Mouse (Mus musculus) hindbrain, embryonic 12.5 days (tissue): ENCODE measurements around the gene Pced1b. TPM values are rescaled to one million over a fixed set of nuclear protein-coding genes. Genes with fewer than 3 reads are reported as not detected.
"Not testable (repeated sequence)": the region's sequence is repeated elsewhere in the genome, so short reads cannot be mapped to it uniquely, and the experiment has no call there.

Source experiments
- ATAC-seq: fragments of 200-750 bp; cut with Nextera tagmentation; 2 replicates; pipeline ENCODE4 v1.8.0; 2017; ENCODE audit warnings: moderate TSS enrichment; ENCODE audit not compliant: low FRiP score
- H3K27ac ChIP-seq: fragments of 300-500 bp; sonication (generic); 2 replicates; pipeline ENCODE4 v1.5.1; 2016; ENCODE audit warnings: mild to moderate bottlenecking
- H3K27me3 ChIP-seq: fragments of 300-500 bp; sonication (generic); 2 replicates; pipeline ENCODE4 v1.6.1; 2016; ENCODE audit warnings: mild to moderate bottlenecking
- H3K36me3 ChIP-seq: fragments of 300-500 bp; sonication (generic); 2 replicates; pipeline ENCODE4 v1.6.1; 2016; ENCODE audit warnings: mild to moderate bottlenecking
- H3K4me1 ChIP-seq: fragments of 300-500 bp; sonication (generic); 2 replicates; pipeline ENCODE4 v1.6.1; 2016
- H3K4me2 ChIP-seq: fragments of 300-500 bp; sonication (generic); replicated peaks from 2 replicates; pipeline ENCODE4 v1.6.1; 2016; ENCODE audit warnings: mild to moderate bottlenecking
- H3K4me3 ChIP-seq: fragments of 300-500 bp; sonication (generic); 2 replicates; pipeline ENCODE4 v1.5.1; 2016; ENCODE audit warnings: mild to moderate bottlenecking
- H3K9ac ChIP-seq: fragments of 300-500 bp; sonication (generic); 2 replicates; pipeline ENCODE4 v1.6.1; 2016; ENCODE audit warnings: mild to moderate bottlenecking, moderate library complexity
- H3K9me3 ChIP-seq: fragments of 300-500 bp; sonication (generic); replicated peaks from 2 replicates; pipeline ENCODE4 v1.6.1; 2016; ENCODE audit warnings: mild to moderate bottlenecking
- WGBS: fragments of 180-500 bp; shearing (Covaris S2); methylation state at CpG from one replicate; pipeline ENCODE4 v1.1.7; 2016; 5-methylcytosine and 5-hydroxymethylcytosine counted together
- polyA plus RNA-seq: library from polyadenylated mRNA; unstranded; fragments of >200 nt; fragmentation: Nextera tagmentation; extraction: Ambion mirVana; gene quantifications from 2 replicates; pipeline ENCODE4 v1.2.1, GENCODE M21; 2016

Gene Pced1b
- 2.7 and 3.5 TPM in 2 replicates for polyA plus RNA-seq

DNA sequence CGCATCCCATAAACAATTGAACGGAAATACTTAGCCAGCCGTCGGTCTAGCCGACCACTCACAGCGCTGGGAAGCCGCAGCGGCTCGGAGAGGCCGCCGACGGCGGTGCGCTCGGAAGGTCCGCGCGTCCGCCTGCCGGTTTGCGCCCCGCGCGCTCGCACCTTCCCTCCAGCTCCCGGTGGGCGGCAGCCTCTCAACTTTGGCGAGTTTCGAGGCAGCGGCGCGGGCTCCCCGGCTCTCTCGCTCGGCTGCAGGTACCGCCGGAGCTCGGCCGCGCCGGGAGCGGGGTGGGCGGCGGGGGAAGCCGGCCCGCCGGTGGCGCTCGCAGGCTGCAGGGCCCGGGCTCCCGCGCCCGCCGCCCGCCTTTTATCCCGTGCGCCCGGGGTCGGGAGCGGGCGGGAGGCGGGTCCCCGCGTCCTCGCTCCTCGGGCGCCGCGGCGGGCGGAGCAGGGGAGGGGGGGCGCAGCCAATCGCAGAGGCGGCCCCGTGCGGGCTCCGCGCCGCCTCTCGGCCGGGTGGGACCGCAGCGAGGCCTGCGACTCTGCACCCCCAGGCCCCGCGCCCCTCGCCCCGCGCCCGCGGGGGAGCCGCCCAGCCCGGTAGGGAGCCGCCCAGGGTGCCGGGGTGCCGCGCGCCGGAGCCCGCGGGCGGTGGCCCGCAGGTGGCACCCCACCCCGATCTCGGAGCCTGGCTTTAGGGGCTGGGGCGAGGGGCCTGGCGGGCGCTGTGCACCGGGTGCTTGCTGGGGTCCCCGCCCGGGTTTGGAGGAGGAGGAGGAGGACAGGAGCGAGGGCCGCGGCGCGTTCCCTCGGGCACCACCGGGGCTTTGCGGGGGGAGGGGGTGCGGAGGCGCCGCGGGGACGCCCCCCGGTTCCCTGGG, at the start of gene Pced1b, which contains the start of gene Amigo2:
Gene Pced1b (plus strand): TSS at position 197 of the 880 bp plus-strand sequence.
Gene Amigo2 (minus strand): TSS at position 377 of the 880 bp plus-strand sequence.
- ATAC-seq: peak; percentile 93
- Histone ChIP-seq H3K9me3 (no peaks in the 10 kb centered on the region), H3K4me3 (peak within 1 kb of the TSS; percentile 88), H3K27me3 (peaks cover 13% of the 10 kb centered on the region; the same call in 1 of the 2 replicates), H3K36me3 (0 out of 2 replicates have a peak, but pooled peaks cover 3% of the 10 kb centered on the region), H3K4me2 (peak within 1 kb of the TSS; percentile 84), H3K4me1 (peaks cover 12% of the 10 kb centered on the region), H3K9ac (peak within 1 kb of the TSS; percentile 94), H3K27ac (peak within 1 kb of the TSS; percentile 88)
- WGBS: under 1% methylated on average over 108 of the region's 125 CpGs

DNA sequence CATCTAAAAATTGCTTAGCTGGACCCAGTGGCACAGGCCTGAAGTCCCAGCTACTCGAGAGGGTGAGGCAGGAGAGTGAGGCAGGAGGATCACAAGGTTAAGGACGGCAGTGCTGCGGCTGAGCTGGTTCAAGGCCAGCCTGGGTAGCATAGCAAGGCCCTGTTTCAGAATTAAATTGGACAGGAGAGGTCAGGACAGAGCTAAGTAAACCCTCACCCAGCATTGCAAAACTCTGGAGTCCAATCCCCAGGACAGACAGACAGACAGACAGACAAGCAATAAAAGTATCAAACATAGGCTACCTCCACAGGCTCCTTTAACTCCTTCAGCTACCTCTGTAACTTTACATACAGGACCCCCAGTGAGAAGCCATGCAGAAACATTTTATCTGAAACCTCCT, 42.0 kb upstream of the Pced1b start:
- no peak overlapping the region for H3K4me2 ChIP-seq
- no peaks in the 10 kb centered on the region for H3K27me3 ChIP-seq
- WGBS: 81% methylated on average over 3 of the region's 3 CpGs
- no peak overlapping the region for H3K27ac ChIP-seq
- no peak for ATAC-seq
- no peaks in the 10 kb centered on the region for H3K4me1 ChIP-seq
- H3K4me3 ChIP-seq: no peak overlapping the region
- no peak overlapping the region for H3K9ac ChIP-seq
- no peaks in the 10 kb centered on the region for H3K36me3 ChIP-seq
- no peaks in the 10 kb centered on the region for H3K9me3 ChIP-seq

DNA sequence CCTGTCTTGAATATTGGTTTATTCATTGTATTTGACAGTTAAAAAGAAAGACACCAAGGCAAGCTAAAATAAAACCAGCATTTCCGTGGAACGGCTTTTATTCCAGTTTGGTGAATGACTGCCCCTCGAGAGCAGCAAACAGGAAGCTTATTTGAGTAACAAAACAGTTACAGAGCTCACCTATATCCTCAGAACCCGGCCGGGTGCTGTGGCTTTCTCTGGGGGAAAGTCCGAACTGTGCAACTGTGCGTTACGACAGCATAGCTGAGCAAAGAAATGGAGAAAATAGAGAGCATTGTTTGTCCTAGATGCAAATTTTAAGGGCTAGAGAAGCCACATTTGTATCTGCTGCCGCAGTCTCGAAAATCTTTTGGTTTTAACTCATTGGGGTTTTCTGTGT, 41.1 kb upstream of the Pced1b start:
- Histone ChIP-seq H3K4me2 (no peak overlapping the region), H3K9ac (no peak overlapping the region), H3K36me3 (no peaks in the 10 kb centered on the region), H3K27me3 (no peaks in the 10 kb centered on the region), H3K4me1 (no peaks in the 10 kb centered on the region), H3K27ac (no peak overlapping the region), H3K9me3 (no peaks in the 10 kb centered on the region), H3K4me3 (no peak overlapping the region)
- 87% methylated on average over 10 of the region's 10 CpGs for whole genome bisulfite sequencing
- no peak for ATAC-seq

DNA sequence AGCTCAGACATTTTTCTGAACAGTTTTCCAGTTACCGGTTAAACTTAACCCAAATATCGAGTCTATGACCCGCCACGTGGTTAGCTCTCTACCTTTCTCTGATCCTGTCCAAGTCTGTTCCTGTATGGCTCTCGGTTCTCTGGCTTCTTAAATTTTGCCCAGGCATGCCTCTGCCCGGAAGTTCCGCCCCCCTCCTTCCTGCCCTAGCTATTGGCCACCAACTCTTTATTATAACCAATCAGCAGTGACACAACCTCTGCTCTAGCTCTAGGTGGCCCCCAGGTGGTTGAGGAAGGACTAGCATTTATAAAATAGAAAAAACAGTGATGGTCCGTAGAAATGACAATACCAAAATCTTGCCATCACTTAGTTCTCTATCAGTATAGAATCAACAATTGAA, 40.4 kb upstream of the Pced1b start:
- no peaks in the 10 kb centered on the region for H3K27me3 ChIP-seq
- H3K4me3 ChIP-seq: no peak overlapping the region
- H3K36me3 ChIP-seq: no peaks in the 10 kb centered on the region
- no peak overlapping the region for H3K4me2 ChIP-seq
- no peak for ATAC-seq
- WGBS: 94% methylated on average over 8 of the region's 8 CpGs
- no peaks in the 10 kb centered on the region for H3K4me1 ChIP-seq
- H3K27ac ChIP-seq: no peak overlapping the region
- H3K9ac ChIP-seq: no peak overlapping the region
- H3K9me3 ChIP-seq: no peaks in the 10 kb centered on the region

DNA sequence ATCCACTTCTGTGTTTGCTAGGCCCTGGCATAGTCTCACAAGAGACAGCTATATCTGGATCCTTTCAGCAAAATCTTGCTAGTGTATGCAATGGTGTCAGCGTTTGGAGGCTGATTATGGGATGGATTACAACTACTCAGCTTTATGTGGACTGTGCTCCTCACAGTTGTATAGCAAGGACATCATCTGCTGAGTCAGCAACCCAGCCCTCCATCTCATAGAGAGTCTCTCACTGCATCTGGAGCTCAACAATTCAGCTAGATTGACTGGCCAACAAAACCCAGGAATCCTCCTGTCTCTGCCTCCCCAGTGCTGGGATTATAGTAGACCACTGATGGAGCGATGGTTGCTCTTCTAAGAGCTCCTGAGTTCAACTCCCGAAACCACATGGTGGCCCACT, 37.2 kb upstream of the Pced1b start:
- H3K27ac ChIP-seq, ATAC-seq, H3K27me3 ChIP-seq, H3K4me2 ChIP-seq, H3K4me3 ChIP-seq, H3K9ac ChIP-seq, H3K9me3 ChIP-seq, H3K4me1 ChIP-seq, H3K36me3 ChIP-seq: not testable (repeated sequence)
- 84% methylated on average over 3 of the region's 3 CpGs for WGBS

DNA sequence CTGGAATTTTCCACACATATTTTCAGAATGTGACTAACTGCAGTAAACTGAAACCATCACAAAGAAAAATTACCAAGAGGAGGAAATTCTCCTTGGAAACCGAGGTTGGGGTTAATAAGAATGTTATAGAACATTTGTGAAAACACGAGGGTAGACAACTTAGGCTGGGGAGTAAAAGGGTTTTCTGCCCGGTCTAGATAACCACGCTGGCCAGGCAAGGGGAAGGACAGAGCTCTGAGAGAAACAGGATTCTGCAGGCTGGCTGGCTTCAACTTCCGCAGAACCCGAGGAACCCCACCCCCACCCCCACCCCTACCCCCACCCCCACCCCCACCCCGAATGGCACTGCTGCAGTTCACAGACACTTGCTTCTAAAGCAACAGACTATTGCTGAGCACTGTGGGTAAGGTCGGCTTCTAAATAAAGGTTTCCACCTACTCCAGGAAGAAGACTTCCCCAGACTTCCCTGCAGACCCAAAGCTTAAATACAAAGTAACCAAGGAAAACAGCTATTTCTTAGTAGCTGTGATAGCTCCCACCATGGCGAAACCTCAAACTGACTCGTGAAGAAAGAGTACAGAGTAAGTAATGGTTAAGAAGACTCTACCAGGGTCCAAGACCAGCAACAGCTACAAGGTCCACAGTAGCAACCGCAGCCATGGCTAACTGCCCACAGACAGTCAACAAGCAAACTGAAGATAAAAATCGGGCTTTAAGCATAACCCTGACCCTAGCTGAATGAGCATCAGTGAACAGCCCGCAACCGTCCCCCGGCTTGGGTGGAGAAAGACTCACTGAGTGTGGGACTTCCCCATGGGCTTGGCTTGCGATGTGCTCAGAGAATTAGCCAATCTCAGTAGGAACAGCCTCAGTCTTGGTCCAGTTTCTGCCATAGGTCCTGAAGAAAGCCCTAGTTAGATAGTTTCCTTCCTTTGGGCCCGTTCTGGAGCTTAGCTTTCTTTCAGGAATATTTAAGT, 34.1 kb upstream of the Pced1b start:
- WGBS: 87% methylated on average over 17 of the region's 17 CpGs
- H3K4me2 ChIP-seq: no peak overlapping the region
- H3K27me3 ChIP-seq: no peaks in the 10 kb centered on the region
- no peaks in the 10 kb centered on the region for H3K36me3 ChIP-seq
- no peak overlapping the region for H3K27ac ChIP-seq
- no peak overlapping the region for H3K9ac ChIP-seq
- no peak overlapping the region for H3K4me3 ChIP-seq
- ATAC-seq: no peak
- no peaks in the 10 kb centered on the region for H3K4me1 ChIP-seq
- H3K9me3 ChIP-seq: no peaks in the 10 kb centered on the region

DNA sequence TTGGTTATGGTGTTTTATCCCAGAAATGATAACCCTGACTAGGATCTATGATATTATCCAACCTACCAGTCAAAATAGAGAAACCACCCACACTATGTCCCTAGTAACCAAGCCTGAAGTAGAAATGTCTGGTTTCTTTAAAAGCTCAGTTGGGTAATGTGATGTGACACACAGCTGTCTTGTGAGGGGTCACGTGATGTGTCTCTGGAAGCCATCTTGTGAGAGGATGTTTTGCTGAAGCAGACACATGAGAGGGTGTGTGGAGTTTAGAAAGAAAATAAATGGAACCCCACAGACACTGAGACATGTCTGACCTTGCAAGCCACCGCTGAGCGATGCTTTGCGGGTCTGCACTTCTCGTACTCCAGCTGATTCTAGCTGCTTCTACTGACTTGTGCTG, 30.1 kb upstream of the Pced1b start:
- WGBS: 86% methylated on average over 5 of the region's 5 CpGs
- no peak overlapping the region for H3K27ac ChIP-seq
- H3K36me3 ChIP-seq: no peaks in the 10 kb centered on the region
- H3K4me1 ChIP-seq: no peaks in the 10 kb centered on the region
- H3K9ac ChIP-seq: no peak overlapping the region
- H3K9me3 ChIP-seq: no peaks in the 10 kb centered on the region
- no peak overlapping the region for H3K4me2 ChIP-seq
- no peaks in the 10 kb centered on the region for H3K27me3 ChIP-seq
- no peak for ATAC-seq
- H3K4me3 ChIP-seq: no peak overlapping the region

DNA sequence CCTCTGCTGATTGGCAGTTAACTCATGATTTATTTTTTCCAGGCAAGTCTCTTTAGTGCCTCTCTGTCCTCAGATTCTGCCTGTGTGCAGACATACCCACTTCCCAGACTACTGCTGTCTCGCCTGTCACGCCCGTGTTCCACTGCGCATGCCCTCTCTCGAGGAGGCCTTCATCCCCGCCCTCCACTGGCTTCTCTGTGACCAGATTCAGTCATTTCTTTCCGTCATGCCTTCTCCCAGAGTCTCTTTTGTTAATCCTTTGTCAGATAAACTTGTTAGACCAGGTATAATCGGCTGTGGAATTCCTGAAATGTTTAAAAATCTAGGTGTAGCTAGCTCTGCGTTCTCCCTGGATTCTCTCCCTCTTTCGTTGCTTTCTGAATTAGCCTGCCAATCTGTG, 23.5 kb upstream of the Pced1b start:
- Histone ChIP-seq H3K9me3 (no peaks in the 10 kb centered on the region), H3K27ac (no peak overlapping the region), H3K4me3 (no peak overlapping the region), H3K36me3 (no peaks in the 10 kb centered on the region), H3K4me1 (no peaks in the 10 kb centered on the region), H3K9ac (no peak overlapping the region), H3K4me2 (no peak overlapping the region), H3K27me3 (no peaks in the 10 kb centered on the region)
- no peak for ATAC-seq
- 85% methylated on average over 10 of the region's 10 CpGs for WGBS

DNA sequence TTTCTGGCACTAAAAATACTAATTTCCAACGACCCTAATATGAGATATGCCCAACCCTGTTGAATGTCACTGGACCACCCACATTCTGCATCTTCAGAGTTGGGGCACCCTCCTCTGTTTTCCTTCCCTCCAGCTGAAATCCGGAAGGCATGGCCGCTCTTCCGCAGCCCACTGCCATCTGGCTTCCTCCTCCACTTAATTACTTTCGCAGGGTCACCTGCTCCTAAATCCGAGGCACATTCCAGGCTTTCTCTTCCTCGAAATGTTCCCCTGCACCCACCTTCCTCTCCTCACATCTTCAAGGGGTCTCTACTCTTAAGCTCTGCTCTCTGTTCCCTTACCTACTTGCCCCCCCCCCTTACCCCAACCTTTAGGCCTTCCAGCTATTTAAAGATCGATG, 22.9 kb upstream of the Pced1b start:
- no peak overlapping the region for H3K4me3 ChIP-seq
- H3K27me3 ChIP-seq: no peaks in the 10 kb centered on the region
- no peak for ATAC-seq
- 77% methylated on average over 8 of the region's 8 CpGs for WGBS
- no peak overlapping the region for H3K9ac ChIP-seq
- no peaks in the 10 kb centered on the region for H3K36me3 ChIP-seq
- H3K9me3 ChIP-seq: no peaks in the 10 kb centered on the region
- H3K27ac ChIP-seq: no peak overlapping the region
- no peaks in the 10 kb centered on the region for H3K4me1 ChIP-seq
- no peak overlapping the region for H3K4me2 ChIP-seq

DNA sequence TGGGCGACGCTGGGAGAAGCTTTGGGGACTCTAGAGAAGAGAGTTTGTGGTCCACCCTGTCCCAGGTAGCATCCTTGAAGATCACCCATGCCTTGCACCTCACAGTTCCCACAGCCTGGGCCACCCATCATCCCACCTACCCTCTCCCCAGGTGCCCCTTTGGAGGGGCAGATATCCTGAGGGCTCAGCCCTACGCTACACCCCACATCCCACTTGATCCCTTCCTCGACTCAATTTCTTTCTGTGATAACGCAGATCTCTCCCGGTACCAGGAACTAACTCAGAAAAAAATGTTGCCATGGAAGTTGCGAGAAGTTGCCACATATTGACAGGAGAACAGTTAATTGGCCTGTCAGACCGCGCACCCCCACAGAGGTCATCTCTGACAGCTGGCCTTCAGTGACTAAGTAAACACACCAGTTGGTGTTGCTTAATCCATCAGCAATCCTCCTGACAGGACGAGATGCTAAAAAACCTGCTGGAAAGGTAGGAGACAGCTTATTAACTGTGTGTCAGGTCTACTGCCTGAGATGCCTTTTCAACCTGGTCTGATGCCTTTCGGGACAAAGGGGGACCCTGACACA, 17.3 kb upstream of the Pced1b start:
- Histone ChIP-seq H3K4me2 (no peak overlapping the region), H3K4me3 (no peak overlapping the region), H3K9ac (no peak overlapping the region), H3K4me1 (no peaks in the 10 kb centered on the region), H3K36me3 (no peaks in the 10 kb centered on the region), H3K9me3 (0 out of 2 replicates have a peak, but pooled peaks cover 5% of the 10 kb centered on the region), H3K27ac (no peak overlapping the region), H3K27me3 (no peaks in the 10 kb centered on the region)
- no peak for ATAC-seq
- WGBS: 85% methylated on average over 11 of the region's 11 CpGs

DNA sequence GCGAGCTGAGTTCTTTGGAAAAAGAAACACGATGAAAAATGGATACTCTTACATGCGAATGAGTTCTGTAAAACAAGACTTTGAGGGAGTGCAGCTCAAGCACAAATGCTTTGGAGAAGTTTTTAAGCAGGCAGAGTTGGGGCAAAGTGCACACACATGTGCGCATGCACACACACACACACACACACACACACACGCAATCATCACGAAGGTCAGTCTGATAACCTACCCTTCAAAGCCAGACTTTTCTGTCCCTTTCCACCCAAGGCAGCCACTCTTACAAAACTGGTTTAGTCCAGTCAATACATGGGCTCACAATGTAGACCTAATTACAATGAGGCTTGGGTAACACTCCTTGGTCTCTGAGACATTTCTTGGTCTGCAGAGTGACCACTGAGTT, 12.8 kb upstream of the Pced1b start:
- Histone ChIP-seq H3K4me3 (no peak overlapping the region), H3K4me2 (no peak overlapping the region), H3K27ac (no peak overlapping the region), H3K4me1 (no peaks in the 10 kb centered on the region), H3K27me3 (no peaks in the 10 kb centered on the region), H3K9ac (no peak overlapping the region), H3K9me3 (0 out of 2 replicates have a peak, but pooled peaks cover 5% of the 10 kb centered on the region), H3K36me3 (no peaks in the 10 kb centered on the region)
- no peak for ATAC-seq
- 95% methylated on average over 6 of the region's 6 CpGs for WGBS

DNA sequence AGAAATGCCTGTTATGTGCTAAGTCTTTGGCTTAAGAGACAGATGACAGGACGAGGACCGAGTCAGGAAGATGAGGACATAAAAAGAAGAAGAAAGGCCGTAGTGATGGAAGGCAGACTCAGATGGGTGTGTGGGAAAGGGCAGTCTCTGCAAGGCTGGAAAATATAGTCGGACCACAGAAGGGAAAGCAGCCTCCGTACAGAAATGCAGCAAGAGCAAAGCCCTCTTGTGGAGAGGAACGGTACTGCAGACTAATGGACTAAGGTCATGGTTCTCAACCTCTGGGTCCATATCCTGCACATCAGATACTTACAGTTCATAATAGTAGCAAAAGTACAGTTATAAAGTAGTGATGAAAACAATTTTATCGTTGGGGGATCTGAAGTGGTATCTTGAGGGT, 11.7 kb upstream of the Pced1b start:
- no peak overlapping the region for H3K27ac ChIP-seq
- no peaks in the 10 kb centered on the region for H3K27me3 ChIP-seq
- no peak for ATAC-seq

More for the DNA sequence above, 11.7 kb upstream of the Pced1b start:
- 0 out of 2 replicates have a peak, but pooled peaks cover 5% of the 10 kb centered on the region for H3K9me3 ChIP-seq
- H3K4me1 ChIP-seq: no peaks in the 10 kb centered on the region
- H3K4me3 ChIP-seq: no peak overlapping the region
- 37% methylated on average over 7 of the region's 7 CpGs for WGBS
- no peak overlapping the region for H3K4me2 ChIP-seq
- no peaks in the 10 kb centered on the region for H3K36me3 ChIP-seq
- H3K9ac ChIP-seq: no peak overlapping the region
